Mouse (Mus musculus) bone marrow, adult 2 months (tissue): ENCODE results near the gene Smc3.

ENCODE experiments used
- CTCF ChIP-seq: fragments of 200-500 bp; IDR thresholded peaks from 2 replicates; pipeline ENCODE4 v1.5.1; 2011; ENCODE audit warnings: low read length, control low read depth; ENCODE audit not compliant: control insufficient read depth, insufficient read depth
- POLR2A ChIP-seq: fragments of 200-500 bp; IDR thresholded peaks from 2 replicates; pipeline ENCODE4 v1.6.1; 2011; ENCODE audit warnings: low read depth, mild to moderate bottlenecking, control low read depth, low read length, borderline replicate concordance; ENCODE audit not compliant: control insufficient read depth

DNA sequence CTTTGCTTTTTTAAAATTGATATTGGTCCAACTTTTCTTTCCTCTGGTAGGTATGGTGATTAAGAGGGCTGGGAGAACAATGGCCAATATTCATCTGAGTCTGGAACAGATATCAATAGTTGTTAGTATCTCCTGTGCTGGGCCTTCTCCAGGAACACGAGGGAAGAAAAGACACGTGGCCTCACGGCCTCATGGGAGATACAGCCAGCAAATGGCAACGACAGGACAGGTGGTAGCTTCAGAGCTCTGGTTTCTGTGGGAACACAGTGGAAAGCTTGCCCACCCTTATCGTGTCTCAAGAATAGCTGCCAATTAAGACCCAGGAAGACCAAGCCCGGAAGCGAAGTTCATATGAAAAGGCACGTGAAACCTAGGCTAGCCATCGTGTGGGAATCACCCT, 64.6 kb downstream of the Smc3 start:
- no peak for TF ChIP-seq CTCF
- TF ChIP-seq POLR2A: no peak
